Mouse (Mus musculus) heart, embryonic 12.5 days (tissue): Measurements from ENCODE around the gene Hcn1. TPM values are rescaled to one million over a fixed set of nuclear protein-coding genes. Genes with fewer than 3 reads are reported as not detected.

Source experiments
- ATAC-seq: fragments of 200-750 bp; cut with Nextera tagmentation; 2 replicates; pipeline ENCODE4 v1.8.0; 2017; ENCODE audit warnings: moderate TSS enrichment, moderate library complexity; ENCODE audit not compliant: insufficient number of reproducible peaks, low FRiP score
- H3K27ac ChIP-seq: fragments of 300-500 bp; sonication (generic); 2 replicates; pipeline ENCODE4 v1.5.1; 2016; ENCODE audit warnings: mild to moderate bottlenecking, moderate library complexity; ENCODE audit not compliant: poor library complexity, severe bottlenecking
- H3K27me3 ChIP-seq: fragments of 300-500 bp; sonication (generic); replicated peaks from 2 replicates; pipeline ENCODE4 v1.6.1; 2016; ENCODE audit warnings: mild to moderate bottlenecking, moderate library complexity
- H3K36me3 ChIP-seq: fragments of 300-500 bp; sonication (generic); 2 replicates; pipeline ENCODE4 v1.6.1; 2016; ENCODE audit warnings: mild to moderate bottlenecking, moderate library complexity
- H3K4me1 ChIP-seq: fragments of 300-500 bp; sonication (generic); replicated peaks from 2 replicates; pipeline ENCODE4 v1.6.1; 2016; ENCODE audit warnings: mild to moderate bottlenecking
- H3K4me2 ChIP-seq: fragments of 300-500 bp; sonication (generic); 2 replicates; pipeline ENCODE4 v1.6.1; 2016; ENCODE audit warnings: mild to moderate bottlenecking, moderate library complexity
- H3K4me3 ChIP-seq: fragments of 300-500 bp; sonication (generic); 2 replicates; pipeline ENCODE4 v1.5.1; 2016; ENCODE audit warnings: mild to moderate bottlenecking
- H3K9ac ChIP-seq: fragments of 300-500 bp; sonication (generic); 2 replicates; pipeline ENCODE4 v1.6.1; 2016; ENCODE audit warnings: mild to moderate bottlenecking, moderate library complexity
- H3K9me3 ChIP-seq: fragments of 300-500 bp; sonication (generic); replicated peaks from 2 replicates; pipeline ENCODE4 v1.6.1; 2016; ENCODE audit warnings: mild to moderate bottlenecking, moderate library complexity
- WGBS: fragments of 180-500 bp; shearing (Covaris S2); methylation state at CpG from one replicate; pipeline ENCODE4 v1.1.7; 2016; 5-methylcytosine and 5-hydroxymethylcytosine counted together
- polyA plus RNA-seq: library from polyadenylated mRNA; unstranded; fragments of >200 nt; fragmentation: Nextera tagmentation; extraction: Ambion mirVana; gene quantifications from 2 replicates; pipeline ENCODE4 v1.2.1, GENCODE M21; 2016

The Hcn1 gene
- polyA plus RNA-seq, 1 experiment from 2014 or later = 0.11 TPM

DNA sequence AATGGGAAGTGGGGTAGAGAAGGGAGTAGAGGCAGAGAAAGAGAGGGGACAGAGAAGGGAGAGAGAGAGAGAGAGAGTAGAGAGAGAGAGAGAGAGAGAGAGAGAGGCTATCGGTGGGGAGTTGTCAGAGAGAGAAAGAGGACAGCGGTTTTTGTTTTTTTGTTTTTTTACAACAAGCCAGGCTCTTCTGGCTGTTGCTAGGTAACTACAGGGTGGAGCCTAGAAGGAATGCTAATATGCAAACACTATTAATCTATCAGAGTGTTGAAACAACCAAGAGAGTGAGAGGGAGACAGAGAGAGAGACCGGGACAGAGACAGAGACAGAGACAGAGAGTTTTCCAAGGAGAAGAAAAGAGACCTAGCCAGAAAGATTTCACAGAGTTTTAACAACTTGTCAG lies 425.7 kb downstream of the Hcn1 start:
- no peak overlapping the region for H3K4me2 ChIP-seq
- no peaks in the 10 kb centered on the region for H3K36me3 ChIP-seq
- no peak overlapping the region for H3K4me3 ChIP-seq
- no peaks in the 10 kb centered on the region for H3K27me3 ChIP-seq
- 54% methylated on average over 3 of the region's 3 CpGs for WGBS
- no peak overlapping the region for H3K27ac ChIP-seq
- ATAC-seq = no peak
- H3K4me1 ChIP-seq = no peaks in the 10 kb centered on the region
- no peaks in the 10 kb centered on the region for H3K9me3 ChIP-seq
- no peak overlapping the region for H3K9ac ChIP-seq

DNA sequence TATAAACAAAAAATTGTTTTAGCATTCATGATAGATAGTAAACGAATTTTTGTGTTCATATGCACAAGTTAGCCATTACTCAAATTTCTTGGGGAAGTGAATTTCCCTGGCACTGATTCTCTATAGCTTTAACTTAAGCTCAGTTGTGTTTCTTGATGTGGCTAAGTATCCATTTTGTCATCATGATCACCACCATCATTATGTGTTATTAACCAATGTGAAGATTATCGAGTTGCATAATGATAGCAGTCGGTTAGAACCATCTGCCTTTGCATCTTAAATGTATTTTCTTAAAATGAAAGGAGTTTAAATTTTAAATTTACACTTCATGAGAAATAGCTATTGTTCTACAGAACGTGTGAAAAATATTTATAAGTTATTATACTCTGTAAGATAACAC lies 426.5 kb downstream of the Hcn1 start:
- Histone ChIP-seq H3K27ac (no peak overlapping the region), H3K4me1 (no peaks in the 10 kb centered on the region), H3K36me3 (no peaks in the 10 kb centered on the region), H3K9ac (no peak overlapping the region), H3K9me3 (no peaks in the 10 kb centered on the region), H3K4me3 (no peak overlapping the region), H3K27me3 (no peaks in the 10 kb centered on the region), H3K4me2 (no peak overlapping the region)
- 70% methylated on average over 4 of the region's 4 CpGs for WGBS
- no peak for ATAC-seq

DNA sequence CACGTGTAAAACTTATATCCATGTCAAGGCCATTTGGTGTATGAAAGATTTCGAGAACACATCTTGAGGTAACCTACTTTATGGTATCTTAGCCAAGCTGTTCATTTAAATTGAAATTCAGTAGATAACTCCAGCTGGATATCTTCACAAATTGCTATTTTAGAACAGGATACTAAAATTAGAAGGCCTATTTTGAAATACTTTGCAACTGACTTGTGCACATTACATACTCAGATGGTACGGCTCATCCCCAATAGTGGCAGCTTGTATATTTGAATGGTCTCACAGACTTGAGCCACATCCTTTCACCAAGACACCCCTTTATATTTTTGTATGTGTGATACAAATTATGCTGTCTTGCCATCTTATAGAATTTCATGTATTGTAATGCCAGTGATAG lies 427.5 kb downstream of the Hcn1 start:
- no peak for ATAC-seq
- Histone ChIP-seq H3K9me3 (no peaks in the 10 kb centered on the region), H3K36me3 (no peaks in the 10 kb centered on the region), H3K4me3 (no peak overlapping the region), H3K27me3 (no peaks in the 10 kb centered on the region), H3K9ac (no peak overlapping the region), H3K27ac (no peak overlapping the region), H3K4me1 (no peaks in the 10 kb centered on the region), H3K4me2 (no peak overlapping the region)
- WGBS = 67% methylated on average over 3 of the region's 3 CpGs

DNA sequence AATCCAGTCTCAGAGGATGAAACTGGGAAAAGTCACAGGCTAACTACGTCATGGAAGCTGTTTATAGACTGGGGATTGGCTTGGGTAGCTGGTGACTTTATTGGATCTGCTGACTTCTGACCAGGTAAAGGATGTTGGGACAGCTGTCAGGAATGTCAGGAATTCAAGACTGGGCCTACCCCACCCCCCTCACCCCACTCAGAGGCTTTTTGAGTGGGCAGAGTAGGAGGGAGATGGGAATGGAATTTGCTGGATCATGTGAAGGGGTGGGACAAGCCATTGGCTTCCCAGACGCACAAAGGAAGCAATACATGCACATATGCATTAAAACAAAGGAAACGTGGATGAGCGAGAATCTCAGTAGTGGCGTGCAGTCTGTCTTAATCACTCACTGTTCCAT lies 433.5 kb downstream of the Hcn1 start:
- Histone ChIP-seq H3K9me3 (no peaks in the 10 kb centered on the region), H3K4me2 (no peak overlapping the region), H3K9ac (no peak overlapping the region), H3K36me3 (no peaks in the 10 kb centered on the region), H3K4me1 (no peaks in the 10 kb centered on the region), H3K27me3 (no peaks in the 10 kb centered on the region), H3K27ac (no peak overlapping the region), H3K4me3 (no peak overlapping the region)
- no peak for ATAC-seq
- 81% methylated on average over 5 of the region's 5 CpGs for WGBS
